Mouse (Mus musculus): ENCODE results near the gene Apobec3.

Gene Apobec3

DNA sequence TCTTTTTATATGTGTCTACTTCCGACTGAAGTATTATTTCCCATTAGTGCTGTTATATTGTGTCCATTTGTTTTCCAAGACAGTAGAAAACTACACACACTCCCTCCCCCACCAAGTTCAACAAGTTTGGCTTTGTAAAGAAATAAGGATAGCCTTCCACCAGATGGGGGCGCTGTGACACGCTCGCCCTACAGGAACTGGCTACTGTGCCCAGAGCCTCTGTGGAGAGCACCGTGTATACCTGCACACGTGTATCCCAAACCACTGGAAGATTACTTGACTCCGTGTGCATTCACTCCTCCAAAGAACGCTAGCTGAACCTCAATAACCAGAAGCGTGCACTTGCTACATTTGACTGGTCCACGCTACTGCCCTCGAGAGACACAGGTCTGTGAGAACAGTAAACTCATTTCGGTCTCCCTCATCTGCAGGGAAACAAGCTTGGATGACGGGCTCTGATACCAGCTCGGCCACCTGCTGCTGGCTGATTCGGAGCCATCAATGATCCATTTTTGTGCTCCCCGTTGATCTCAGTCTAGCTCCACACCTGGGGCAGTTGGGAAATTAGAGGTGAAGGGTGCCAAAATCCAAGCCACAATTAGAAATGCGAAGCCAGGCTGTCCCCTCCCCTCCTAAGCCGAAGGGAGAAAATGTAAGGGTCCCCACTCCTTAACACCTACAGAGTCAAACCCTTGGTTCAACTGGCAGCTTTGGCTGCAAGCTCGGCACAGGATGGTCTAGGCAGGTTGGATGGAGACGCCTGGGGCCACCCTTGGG lies at the start of gene Apobec3:
Gene Apobec3 (plus strand): TSS at position 224 of the 777 bp plus-strand sequence.
- in situ Hi-C loops (cut with MboI; ENCODE audit: low pct_unique_long_range_greater_than_20kb in 1 of 2, low sequenced_read_pairs in 2 of 2, unreplicated experiment in 1 of 2), result no loop called here

DNA sequence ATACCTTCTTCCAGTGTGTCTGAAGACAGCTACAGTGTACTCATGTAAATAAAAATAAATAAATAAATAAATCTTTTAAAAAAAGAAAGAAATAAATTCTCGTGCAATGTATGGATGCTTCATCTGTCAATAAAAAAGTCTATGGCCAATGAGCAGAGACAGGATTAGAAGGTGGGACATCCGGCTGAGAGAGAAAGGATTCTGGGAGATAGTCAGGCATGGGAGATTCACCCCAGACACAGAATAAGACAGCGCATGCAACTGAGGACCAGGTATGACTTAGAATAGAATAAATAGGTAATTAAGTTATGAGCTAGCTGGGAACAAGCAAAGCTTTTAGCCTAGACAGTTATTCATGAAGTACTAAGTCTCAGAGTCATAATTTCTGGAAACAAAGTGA lies 48.5 kb upstream of the Apobec3 start:
- in situ Hi-C loops (cut with MboI; ENCODE audit: low pct_unique_long_range_greater_than_20kb in 1 of 2, low sequenced_read_pairs in 2 of 2, unreplicated experiment in 1 of 2), result no loop called here

DNA sequence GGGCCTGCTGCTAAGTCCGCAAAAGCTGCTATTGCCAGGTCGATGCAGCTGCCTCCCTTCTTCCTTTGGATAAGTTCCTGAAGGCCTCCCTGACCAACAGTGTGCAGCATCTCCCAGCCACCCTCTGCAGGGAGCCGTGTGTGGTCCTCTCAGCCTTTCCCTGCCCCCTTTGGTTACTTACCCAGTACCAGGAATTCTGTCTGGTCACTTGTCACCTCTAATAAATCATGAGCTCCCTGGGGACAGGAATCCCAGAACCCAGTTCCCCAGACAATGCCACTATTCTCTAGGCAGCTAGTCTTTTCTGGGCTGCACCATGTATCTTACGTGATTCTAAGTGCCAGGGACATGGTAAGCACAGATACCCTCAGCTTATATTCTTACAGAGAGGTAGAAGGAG lies 45.5 kb upstream of the Apobec3 start:
- in situ Hi-C loops (cut with MboI; ENCODE audit: low pct_unique_long_range_greater_than_20kb in 1 of 2, low sequenced_read_pairs in 2 of 2, unreplicated experiment in 1 of 2), result no loop called here

DNA sequence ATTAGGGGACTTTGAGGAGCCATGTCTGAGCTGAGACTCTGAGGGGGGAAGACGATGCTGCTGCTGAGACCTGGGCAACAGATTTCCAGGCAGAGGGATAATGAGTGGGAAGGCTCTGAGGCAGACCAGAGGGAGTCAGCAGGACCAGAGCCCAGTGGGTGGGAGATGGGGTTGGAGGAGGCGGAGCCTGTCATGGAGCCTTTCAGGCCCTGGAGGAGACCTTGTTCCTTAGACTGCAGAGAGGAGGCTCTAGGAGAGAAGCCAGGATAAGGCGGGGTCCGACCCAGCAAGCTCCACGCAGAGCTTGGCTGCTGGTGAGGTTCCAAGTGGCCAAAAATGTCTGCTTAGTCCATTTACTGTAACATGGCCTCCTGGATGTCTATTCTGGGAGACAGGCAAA lies 44.4 kb upstream of the Apobec3 start:
- in situ Hi-C loops (cut with MboI; ENCODE audit: low pct_unique_long_range_greater_than_20kb in 1 of 2, low sequenced_read_pairs in 2 of 2, unreplicated experiment in 1 of 2), result no loop called here

DNA sequence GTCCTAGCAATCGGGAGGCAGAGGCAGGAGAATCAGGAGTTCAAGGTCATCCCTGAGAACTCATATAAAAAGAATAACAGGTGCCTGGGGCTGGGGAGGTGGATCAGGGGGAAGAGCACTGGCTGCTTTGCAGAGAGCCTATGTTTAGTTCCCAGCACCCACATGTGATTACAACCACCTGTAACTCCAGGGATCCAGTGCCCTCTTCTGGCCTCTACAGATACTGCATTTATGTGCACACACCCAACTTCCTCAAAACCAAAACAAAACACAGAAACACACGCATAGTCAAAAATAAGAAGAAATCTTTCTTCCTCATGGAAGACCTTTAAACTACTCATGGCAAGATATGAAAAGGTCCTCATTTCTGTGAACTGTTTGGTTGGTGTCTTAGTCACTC lies 41.3 kb upstream of the Apobec3 start:
- in situ Hi-C loops (cut with MboI; ENCODE audit: low pct_unique_long_range_greater_than_20kb in 1 of 2, low sequenced_read_pairs in 2 of 2, unreplicated experiment in 1 of 2), result no loop called here

DNA sequence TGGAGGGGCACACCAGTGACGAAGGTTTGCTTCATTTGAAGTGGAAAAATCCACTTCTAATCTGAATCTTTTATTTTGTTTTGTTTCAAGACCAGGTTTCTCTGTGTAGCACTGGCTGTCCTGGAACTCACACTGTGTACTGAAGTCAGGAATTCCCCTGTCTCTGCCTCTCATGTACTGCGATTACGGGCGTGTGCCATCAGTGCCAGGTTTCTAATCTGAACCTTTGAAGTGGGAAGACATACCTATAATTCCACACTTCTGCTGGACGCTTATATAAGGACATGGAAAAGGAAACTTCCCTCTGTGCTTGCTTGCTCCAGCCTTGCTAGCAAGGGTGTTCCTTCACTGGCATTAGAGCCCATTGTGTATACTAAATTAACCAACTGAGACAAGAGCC lies 32.5 kb upstream of the Apobec3 start:
- in situ Hi-C loops (cut with MboI; ENCODE audit: low pct_unique_long_range_greater_than_20kb in 1 of 2, low sequenced_read_pairs in 2 of 2, unreplicated experiment in 1 of 2), result no loop called here

DNA sequence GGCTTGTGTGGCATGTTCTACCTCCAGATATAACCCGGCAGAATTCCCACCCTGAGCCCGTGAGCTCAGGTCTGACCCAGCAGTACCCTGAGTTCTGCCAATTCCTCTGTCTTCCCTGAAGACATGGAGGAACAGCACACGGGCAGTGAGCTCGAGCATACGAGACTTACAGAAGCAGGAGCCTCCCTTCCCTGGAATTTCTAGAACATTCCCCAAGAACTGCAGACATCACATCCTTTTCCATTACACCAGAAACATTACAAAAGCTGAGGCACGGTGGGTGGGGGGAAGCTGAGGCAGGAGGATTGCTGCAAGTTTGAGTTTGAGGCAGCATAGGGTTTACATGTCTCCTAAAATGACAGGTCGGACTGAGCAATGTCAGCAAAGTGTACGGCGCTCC lies 31.6 kb upstream of the Apobec3 start:
- in situ Hi-C loops (cut with MboI; ENCODE audit: low pct_unique_long_range_greater_than_20kb in 1 of 2, low sequenced_read_pairs in 2 of 2, unreplicated experiment in 1 of 2), result no loop called here

DNA sequence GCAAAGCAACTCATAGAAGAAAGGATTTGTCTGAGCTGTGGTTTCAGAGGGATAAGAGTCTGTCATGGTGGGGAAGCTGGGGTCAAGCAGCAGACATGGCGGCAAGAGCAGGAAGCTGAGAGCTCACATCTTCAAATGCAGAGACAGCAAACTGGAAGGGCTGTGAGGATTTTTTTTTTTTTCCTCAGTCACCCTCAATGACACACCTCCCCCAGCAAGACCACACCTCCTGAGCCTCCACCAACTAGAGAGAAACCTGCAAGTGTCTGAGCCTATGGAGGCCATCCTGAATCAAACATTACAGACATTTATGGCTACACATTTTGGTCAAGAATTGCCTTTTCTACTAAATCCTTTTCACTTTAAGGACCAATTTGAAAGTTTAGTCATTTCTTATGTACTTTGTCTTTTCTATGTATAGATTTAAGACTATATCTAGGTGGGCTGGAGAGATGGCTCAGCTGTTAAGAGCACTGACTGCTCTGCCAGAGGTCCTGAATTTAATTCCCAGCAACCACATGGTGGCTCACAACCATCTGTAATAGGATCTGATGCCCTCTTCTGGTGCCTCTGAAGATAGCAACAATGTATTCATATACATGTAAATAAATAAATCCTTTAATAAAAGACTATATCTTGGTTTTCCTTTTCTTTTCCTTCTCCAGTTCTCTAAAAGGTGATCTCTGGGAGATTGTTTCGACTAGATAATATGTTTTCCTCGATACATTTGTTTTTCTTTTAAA lies 24.0 kb upstream of the Apobec3 start:
- in situ Hi-C loops (cut with MboI; ENCODE audit: low pct_unique_long_range_greater_than_20kb in 1 of 2, low sequenced_read_pairs in 2 of 2, unreplicated experiment in 1 of 2), result no loop called here

DNA sequence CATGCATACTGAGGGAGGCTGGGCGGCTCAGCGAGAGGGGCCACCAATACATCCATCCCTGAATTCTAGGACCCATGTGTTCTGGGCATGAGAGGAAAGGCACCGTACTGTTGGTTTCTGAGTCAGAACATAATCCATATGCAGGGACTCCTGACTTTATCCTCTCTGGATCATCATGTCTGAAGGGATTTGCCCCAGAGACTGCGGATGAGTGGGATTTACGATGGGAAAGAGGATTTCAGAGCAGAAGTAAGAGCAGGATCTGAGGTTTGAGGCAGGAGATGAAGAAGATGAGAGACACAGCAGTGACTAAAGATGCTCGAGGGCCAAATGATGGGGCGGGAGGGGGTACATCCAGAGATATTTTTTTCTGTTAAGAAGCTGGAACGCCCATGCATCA lies 17.9 kb upstream of the Apobec3 start:
- in situ Hi-C loops (cut with MboI; ENCODE audit: low pct_unique_long_range_greater_than_20kb in 1 of 2, low sequenced_read_pairs in 2 of 2, unreplicated experiment in 1 of 2), result no loop called here

DNA sequence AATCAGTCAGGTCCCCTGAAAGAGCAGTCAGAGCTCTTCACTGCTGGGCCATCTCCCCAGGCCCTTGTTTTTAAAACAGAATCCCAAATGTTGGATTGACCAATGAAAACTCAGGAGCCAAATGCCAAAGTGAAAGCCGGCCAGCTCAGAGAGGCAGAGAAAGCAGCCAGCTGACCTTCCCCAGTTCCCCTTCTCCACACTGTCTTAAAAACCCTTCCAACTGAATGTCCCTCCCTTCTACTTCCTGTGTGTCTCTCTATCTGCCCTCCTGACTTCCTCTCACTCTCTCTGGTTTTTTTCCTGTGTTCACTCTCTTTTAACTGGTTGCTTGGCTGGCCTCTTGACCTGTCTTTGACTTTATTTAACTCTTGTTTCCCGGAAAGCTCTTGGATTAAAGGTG lies 17.5 kb upstream of the Apobec3 start:
- in situ Hi-C loops (cut with MboI; ENCODE audit: low pct_unique_long_range_greater_than_20kb in 1 of 2, low sequenced_read_pairs in 2 of 2, unreplicated experiment in 1 of 2), result no loop called here

DNA sequence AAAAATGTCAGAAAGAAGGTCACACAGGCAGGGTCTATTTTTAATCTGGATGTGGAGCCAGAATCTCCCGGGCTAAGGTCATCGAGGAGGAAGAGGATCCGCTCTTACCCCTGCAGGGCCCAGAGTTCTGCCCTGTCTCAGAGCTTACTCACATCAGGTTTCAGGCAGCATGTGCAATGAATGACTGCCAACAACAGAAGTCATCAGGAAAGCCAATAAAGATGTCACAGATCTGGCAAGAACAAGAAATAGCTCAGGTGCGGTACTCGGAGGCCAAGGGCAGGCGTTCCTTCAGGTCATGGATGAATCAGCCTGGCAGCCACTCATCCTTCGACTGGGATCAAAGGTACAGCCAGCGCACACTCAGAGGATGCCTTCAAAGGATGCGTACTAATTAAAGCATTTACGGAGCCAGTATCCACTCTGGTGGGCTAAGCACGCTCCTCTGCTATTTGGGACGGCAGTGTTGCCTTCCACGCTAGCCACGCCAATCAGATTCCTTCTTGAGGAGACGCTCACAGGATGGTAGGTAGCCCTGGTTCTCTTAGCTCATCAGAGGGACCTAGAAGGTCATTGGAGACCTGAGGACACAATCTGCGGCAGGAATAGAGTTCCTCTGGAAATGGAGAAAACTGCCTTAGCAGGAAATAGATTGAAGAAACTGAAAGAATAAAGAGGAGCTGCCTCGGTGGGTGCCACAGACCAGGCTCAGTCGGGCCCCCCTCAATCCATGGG lies 16.0 kb upstream of the Apobec3 start:
- in situ Hi-C loops (cut with MboI; ENCODE audit: low pct_unique_long_range_greater_than_20kb in 1 of 2, low sequenced_read_pairs in 2 of 2, unreplicated experiment in 1 of 2), result loop anchor here in 1 of 2 experiments (5.0 kb wide), 1 partner anchor 43 kb away; the partner anchor contains the start of genes Cbx6 and Npcd

DNA sequence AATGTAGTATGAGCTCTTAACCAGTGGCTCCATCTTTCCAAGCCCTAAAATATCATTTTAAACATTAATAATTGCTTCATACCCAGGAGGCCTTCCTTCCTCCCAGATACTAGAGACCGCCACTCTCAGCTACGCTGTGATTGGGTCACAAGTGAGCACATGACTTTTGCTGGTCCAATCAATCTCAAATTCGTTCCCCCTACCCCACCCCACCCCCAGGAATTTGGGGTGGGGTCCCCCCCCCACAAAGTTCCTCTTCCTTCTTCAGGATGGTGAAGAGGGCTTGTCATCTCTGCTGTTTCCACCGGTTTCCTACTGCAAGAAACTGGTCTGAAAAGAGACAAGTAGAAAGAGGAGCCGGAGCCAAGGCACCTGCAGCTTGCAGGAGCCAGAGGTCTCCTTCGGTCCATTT lies 12.7 kb upstream of the Apobec3 start:
- in situ Hi-C loops (cut with MboI; ENCODE audit: low pct_unique_long_range_greater_than_20kb in 1 of 2, low sequenced_read_pairs in 2 of 2, unreplicated experiment in 1 of 2), result loop anchor here in 1 of 2 experiments (5.0 kb wide), 1 partner anchor 46 kb away; the partner anchor contains the start of genes Cbx6 and Npcd

DNA sequence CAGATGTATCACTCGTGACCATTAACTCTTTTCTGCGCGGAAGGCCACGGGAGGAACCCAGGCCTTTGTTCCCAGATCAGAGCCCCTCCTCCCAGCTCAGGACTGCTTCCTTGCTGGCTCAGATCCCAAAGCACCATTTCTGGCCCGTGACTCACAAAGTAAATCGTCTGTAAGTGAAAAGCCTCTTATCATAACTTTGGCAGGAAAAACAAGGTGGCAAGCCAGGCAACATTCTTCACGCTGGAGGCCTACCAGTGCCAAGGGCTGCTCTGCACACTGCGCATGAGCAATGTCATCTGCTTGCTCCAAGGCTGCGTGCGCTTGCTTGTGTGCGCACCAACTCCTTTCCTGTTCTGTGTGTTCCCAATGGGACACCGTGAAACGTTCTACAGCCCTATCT lies 12.1 kb upstream of the Apobec3 start:
- in situ Hi-C loops (cut with MboI; ENCODE audit: low pct_unique_long_range_greater_than_20kb in 1 of 2, low sequenced_read_pairs in 2 of 2, unreplicated experiment in 1 of 2), result loop anchor here in 1 of 2 experiments (5.0 kb wide), 1 partner anchor 47 kb away; the partner anchor contains the start of genes Cbx6 and Npcd

DNA sequence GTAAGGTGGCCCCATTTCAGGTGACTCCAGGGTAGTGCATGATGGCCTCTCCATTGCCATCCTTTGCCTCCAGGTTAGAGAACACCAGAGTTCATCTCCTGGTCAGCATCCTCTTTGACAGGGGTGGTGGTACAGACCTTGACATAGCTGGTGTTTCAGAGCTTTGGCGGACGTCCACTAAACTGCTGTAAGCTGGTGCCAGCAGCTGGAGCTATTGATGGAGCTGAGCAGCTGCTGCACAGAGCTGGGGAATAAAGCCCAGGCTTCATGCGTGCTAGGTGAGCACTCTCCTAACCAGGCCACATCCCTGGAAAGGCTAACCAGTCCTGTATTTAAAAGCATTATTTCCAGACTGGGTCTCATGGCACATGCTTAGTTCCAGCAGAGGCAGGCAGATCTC lies 11.0 kb upstream of the Apobec3 start:
- in situ Hi-C loops (cut with MboI; ENCODE audit: low pct_unique_long_range_greater_than_20kb in 1 of 2, low sequenced_read_pairs in 2 of 2, unreplicated experiment in 1 of 2), result no loop called here

DNA sequence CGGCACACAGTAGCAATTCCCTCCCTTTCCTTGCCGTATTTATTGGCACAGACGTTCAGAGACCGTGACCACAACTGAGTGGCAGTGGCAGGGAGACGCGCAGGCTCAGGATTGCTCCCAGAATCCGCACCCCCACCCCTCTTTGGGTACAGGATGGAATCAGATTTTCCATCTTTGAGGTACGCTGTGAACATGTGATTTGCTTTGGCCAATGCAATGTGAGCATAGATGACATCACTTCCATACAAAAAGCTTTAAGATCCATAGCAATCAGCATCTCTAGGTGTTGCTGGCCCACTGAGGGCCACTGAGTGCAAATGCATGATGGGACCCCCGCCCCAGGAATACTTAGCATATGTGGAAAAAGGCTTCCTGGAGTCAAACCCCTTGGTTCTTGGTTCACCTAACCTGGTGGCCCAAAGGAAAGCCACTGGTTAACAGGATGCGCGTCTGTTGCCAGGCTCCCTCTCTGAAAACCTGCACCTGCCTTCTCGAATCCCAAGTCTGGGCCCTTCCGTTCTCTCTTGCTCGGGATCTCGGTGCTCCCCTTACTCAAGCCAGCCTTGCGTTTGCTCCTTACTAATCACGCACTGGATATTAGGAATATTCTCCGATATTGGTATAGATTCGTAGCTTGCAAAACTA lies 8.7 kb upstream of the Apobec3 start:
- in situ Hi-C loops (cut with MboI; ENCODE audit: low pct_unique_long_range_greater_than_20kb in 1 of 2, low sequenced_read_pairs in 2 of 2, unreplicated experiment in 1 of 2), result no loop called here

DNA sequence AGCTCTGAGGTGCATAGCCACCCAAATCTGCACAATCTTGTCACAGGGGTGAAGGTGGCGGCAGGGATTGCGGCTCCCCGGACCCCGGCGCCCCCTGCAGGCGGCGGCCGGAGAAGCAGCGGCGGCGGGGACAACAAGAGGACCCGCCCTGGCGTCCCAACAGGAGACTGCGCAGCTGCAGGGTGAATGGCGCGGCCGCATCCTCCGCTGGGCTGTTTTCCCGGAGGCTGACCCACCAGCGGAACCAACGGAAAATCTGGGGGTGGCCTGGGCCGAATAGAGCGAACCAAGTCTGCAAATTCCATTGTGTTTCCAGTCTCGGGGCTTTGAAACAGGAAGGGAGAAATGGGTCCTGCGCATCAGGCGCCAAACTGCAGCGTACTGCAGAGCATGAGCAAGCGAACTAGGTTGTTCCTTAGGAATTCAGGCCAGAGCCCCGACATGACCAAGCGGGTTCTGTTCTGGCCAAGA lies 8.1 kb upstream of the Apobec3 start:
- in situ Hi-C loops (cut with MboI; ENCODE audit: low pct_unique_long_range_greater_than_20kb in 1 of 2, low sequenced_read_pairs in 2 of 2, unreplicated experiment in 1 of 2), result no loop called here

DNA sequence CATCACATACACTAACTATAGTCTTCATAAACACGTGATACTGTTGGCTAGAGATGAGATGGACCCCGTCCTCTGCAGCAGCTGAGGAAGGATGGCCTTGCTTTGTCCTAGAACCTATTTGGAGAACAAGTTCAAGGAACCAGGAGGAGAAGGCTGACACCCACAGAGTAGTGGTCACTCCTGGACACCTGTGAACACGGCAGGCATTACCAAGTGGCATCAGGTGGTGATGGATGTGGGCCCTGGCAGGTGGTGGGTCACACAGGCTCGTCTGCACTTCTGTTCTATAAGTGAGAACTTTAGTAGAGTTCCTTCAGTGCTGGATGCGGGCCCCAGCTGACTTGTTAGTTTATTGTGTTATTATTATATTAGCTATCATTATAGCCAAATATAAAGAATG lies 6.6 kb upstream of the Apobec3 start:
- in situ Hi-C loops (cut with MboI; ENCODE audit: low pct_unique_long_range_greater_than_20kb in 1 of 2, low sequenced_read_pairs in 2 of 2, unreplicated experiment in 1 of 2), result no loop called here

DNA sequence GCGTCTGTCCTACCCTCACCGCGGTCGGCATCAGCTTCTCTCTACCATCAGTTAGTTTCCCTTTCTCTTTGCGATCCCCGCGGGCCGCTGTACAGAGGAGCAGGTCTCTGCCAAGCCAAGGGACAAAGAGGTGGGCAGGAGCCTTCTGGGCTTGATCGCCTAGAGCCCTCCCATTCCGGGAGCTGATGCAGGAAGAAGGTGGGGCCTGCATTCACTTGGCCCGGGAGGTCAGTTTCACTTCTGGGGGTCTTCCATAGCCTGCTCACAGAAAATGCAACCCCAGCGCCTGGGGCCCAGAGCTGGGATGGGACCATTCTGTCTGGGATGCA lies 718 bp downstream of the Apobec3 start:
- in situ Hi-C loops (cut with MboI; ENCODE audit: low pct_unique_long_range_greater_than_20kb in 1 of 2, low sequenced_read_pairs in 2 of 2, unreplicated experiment in 1 of 2), result no loop called here

Measured in mouse embryonic stem cell (cell line).